Mouse (Mus musculus): ENCODE data around the gene Olfr690. TPM values are rescaled to one million over a fixed set of nuclear protein-coding genes. Genes with fewer than 3 reads are reported as not detected.
"Not testable (repeated sequence)": the region's sequence is repeated elsewhere in the genome, so short reads cannot be mapped to it uniquely, and the experiment has no call there.

The Olfr690 gene
- polyA plus RNA-seq, 1 experiment from 2014 or later: not detected

DNA sequence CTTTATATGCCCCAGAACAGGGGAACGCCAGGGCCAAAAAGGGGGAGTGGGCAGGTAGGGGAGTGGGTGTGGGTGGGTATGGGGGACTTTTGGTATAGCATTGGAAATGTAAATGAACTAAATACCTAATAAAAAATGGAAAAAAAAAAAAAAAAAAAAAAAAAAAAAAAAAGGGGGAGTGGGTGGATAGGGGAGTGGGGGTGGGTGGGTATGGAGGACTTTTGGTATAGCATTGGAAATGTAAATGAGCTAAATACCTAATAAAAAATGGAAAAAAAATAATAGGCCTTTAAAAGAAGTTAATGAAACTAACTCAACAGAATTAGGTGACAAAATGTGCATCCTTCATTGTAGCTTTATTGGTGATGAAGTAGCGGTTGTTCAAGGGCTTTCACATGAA lies 22.6 kb upstream of the Olfr690 start:
- not testable (repeated sequence) for H3K36me3 ChIP-seq (ENCODE audit: control insufficient read depth, insufficient read depth); H3K9me3 ChIP-seq (ENCODE audit: control insufficient read depth, low read length); ATAC-seq; H3K27me3 ChIP-seq (replicated peaks; ENCODE audit: control insufficient read depth, insufficient read depth, low read length); H3K4me2 ChIP-seq (ENCODE audit: low read length); H3K9ac ChIP-seq (replicated peaks; ENCODE audit: low read depth, low read length); H3K4me1 ChIP-seq (replicated peaks; ENCODE audit: control insufficient read depth, insufficient read depth, low read length); H3K4me3 ChIP-seq (replicated peaks; ENCODE audit: low read length); H3K27ac ChIP-seq (ENCODE audit: low read length)
- WGBS: 100% methylated on average over 1 of the region's 2 CpGs

DNA sequence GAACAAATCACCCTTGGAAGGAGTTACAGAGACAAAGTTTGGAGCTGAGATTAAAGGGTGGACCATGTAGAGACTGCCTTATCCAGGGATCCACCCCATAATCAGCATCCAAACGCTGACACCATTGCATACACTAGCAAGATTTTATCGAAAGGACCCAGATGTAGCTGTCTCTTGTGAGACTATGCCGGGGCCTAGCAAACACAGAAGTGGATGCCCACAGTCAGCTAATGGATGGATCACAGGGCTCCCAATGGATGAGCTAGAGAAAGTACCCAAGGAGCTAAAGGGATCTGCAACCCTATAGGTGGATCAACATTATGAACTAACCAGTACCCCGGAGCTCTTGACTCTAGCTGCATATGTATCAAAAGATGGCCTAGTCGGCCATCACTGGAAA lies 22.2 kb upstream of the Olfr690 start:
- H3K4me3 ChIP-seq (replicated peaks; ENCODE audit: low read length); H3K27me3 ChIP-seq (replicated peaks; ENCODE audit: control insufficient read depth, insufficient read depth, low read length); H3K4me2 ChIP-seq (ENCODE audit: low read length); H3K4me1 ChIP-seq (replicated peaks; ENCODE audit: control insufficient read depth, insufficient read depth, low read length); H3K36me3 ChIP-seq (ENCODE audit: control insufficient read depth, insufficient read depth); H3K9me3 ChIP-seq (ENCODE audit: control insufficient read depth, low read length); H3K9ac ChIP-seq (replicated peaks; ENCODE audit: low read depth, low read length); ATAC-seq; H3K27ac ChIP-seq (ENCODE audit: low read length): not testable (repeated sequence)
- no CpG with 5 or more reads among the region's 5 CpGs for WGBS

DNA sequence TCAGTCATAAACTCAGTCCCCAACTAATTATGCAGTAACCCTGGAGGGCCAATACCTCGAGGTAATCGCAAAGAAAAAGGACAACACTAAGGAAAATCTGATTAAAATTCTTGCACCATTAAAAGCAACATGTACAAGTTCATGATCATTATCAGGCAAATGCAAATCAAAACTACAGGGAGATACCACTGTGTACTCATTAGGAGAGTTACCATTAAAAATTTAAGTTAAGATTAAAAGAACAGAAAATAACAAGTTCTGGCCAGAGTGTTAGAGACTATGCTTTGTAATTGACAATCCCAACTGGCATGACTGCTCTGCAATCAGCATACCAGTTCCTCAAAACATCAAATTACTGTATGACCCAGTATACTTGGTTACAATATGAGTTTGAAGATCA lies 8.8 kb upstream of the Olfr690 start:
- Histone ChIP-seq H3K9me3 (ENCODE audit: control insufficient read depth, low read length) (no peaks in the 10 kb centered on the region), H3K4me2 (ENCODE audit: low read length) (no peak overlapping the region), H3K9ac (replicated peaks; ENCODE audit: low read depth, low read length) (no peak overlapping the region), H3K27me3 (replicated peaks; ENCODE audit: control insufficient read depth, insufficient read depth, low read length) (no peaks in the 10 kb centered on the region), H3K36me3 (ENCODE audit: control insufficient read depth, insufficient read depth) (no peaks in the 10 kb centered on the region), H3K27ac (ENCODE audit: low read length) (no peak overlapping the region), H3K4me1 (replicated peaks; ENCODE audit: control insufficient read depth, insufficient read depth, low read length) (no peaks in the 10 kb centered on the region), H3K4me3 (replicated peaks; ENCODE audit: low read length) (no peak overlapping the region)
- ATAC-seq: no peak
- 73% methylated on average over 2 of the region's 2 CpGs for WGBS

DNA sequence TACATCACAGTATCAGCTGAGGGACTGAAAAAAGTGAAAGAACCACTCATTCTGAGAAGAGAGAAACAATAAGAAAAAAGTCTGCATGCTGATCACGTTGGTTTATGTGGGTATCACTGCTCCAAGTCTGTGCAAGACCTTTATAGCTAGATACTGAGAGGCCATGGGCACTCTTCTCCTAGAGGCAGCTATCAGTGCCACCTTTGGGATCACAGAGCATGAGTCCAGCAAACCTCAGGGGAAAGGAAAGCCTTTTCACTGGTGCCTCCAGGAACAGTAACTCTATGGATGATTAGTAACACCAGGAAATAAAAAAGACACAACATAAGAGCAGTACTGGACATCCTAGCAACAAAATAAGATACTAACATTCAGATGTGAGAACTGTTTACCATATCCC lies 8.3 kb upstream of the Olfr690 start, which contains the start of gene Olfr691:
Olfr691 (minus strand) TSS at position 101 of the 400 bp plus-strand sequence.
- H3K27me3 ChIP-seq (replicated peaks; ENCODE audit: control insufficient read depth, insufficient read depth, low read length): no peaks in the 10 kb centered on the region
- no peak for ATAC-seq
- no peaks in the 10 kb centered on the region for H3K36me3 ChIP-seq (ENCODE audit: control insufficient read depth, insufficient read depth)
- H3K9ac ChIP-seq (replicated peaks; ENCODE audit: low read depth, low read length): no peak within 1 kb of the TSS
- H3K4me2 ChIP-seq (ENCODE audit: low read length): no peak within 1 kb of the TSS
- H3K4me3 ChIP-seq (replicated peaks; ENCODE audit: low read length): no peak within 1 kb of the TSS
- no peaks in the 10 kb centered on the region for H3K4me1 ChIP-seq (replicated peaks; ENCODE audit: control insufficient read depth, insufficient read depth, low read length)
- H3K9me3 ChIP-seq (ENCODE audit: control insufficient read depth, low read length): no peaks in the 10 kb centered on the region
- H3K27ac ChIP-seq (ENCODE audit: low read length): no peak within 1 kb of the TSS
- WGBS: 64% methylated on average over 1 of the region's 1 CpGs

DNA sequence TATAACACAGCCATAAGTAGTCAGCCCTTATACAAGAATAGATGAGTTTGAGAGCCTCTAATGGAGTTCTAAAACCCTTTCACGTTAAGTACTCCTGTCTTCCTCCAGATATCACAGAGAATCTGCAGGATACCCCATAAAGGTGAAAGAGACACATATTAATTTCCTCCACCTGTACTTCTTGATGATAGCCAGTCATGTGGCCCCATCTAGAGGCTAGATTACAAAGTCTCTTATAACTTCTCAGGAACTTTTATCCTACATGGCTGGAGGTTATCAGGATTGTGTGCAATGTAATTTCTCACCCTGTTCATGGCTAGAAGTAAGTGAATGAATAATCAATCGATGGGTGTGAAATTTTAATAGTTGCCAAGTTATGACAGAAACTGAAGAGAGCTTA lies 8.6 kb downstream of the Olfr690 start:
- H3K9me3 ChIP-seq (ENCODE audit: control insufficient read depth, low read length): no peaks in the 10 kb centered on the region
- no peaks in the 10 kb centered on the region for H3K36me3 ChIP-seq (ENCODE audit: control insufficient read depth, insufficient read depth)
- ATAC-seq: no peak
- H3K27me3 ChIP-seq (replicated peaks; ENCODE audit: control insufficient read depth, insufficient read depth, low read length): no peaks in the 10 kb centered on the region
- no peak overlapping the region for H3K4me3 ChIP-seq (replicated peaks; ENCODE audit: low read length)
- no peak overlapping the region for H3K4me2 ChIP-seq (ENCODE audit: low read length)
- no peak overlapping the region for H3K27ac ChIP-seq (ENCODE audit: low read length)
- 83% methylated on average over 2 of the region's 2 CpGs for WGBS
- H3K9ac ChIP-seq (replicated peaks; ENCODE audit: low read depth, low read length): no peak overlapping the region
- no peaks in the 10 kb centered on the region for H3K4me1 ChIP-seq (replicated peaks; ENCODE audit: control insufficient read depth, insufficient read depth, low read length)

DNA sequence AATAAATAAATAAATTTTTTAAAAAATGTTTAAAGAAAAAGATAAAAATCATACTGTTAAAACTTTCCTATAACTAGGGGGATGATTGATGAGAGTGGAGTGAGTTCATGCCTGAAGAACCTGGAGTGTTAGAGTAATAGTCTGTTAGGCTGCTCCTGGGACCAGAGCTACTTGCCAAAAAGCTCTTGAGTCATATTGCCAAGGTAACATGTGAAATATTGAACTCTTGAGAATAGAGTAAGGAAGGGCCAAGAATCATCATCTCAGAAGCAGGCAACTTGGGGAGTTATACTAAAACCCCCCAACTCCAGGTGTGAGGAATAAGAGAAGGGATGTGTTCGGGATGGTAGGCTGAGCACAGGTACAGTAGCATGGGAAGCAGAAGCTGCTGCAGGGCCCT lies 23.0 kb downstream of the Olfr690 start, which contains the start of gene Olfr689:
Olfr689 (plus strand) TSS at position 301 of the 400 bp plus-strand sequence.
- ATAC-seq: no peak
- H3K4me1 ChIP-seq (replicated peaks; ENCODE audit: control insufficient read depth, insufficient read depth, low read length): no peaks in the 10 kb centered on the region
- H3K36me3 ChIP-seq (ENCODE audit: control insufficient read depth, insufficient read depth): no peaks in the 10 kb centered on the region
- H3K4me2 ChIP-seq (ENCODE audit: low read length): no peak within 1 kb of the TSS
- no peak within 1 kb of the TSS for H3K9ac ChIP-seq (replicated peaks; ENCODE audit: low read depth, low read length)
- no peak within 1 kb of the TSS for H3K27ac ChIP-seq (ENCODE audit: low read length)
- H3K9me3 ChIP-seq (ENCODE audit: control insufficient read depth, low read length): no peaks in the 10 kb centered on the region
- WGBS: 64% methylated on average over 1 of the region's 1 CpGs
- no peaks in the 10 kb centered on the region for H3K27me3 ChIP-seq (replicated peaks; ENCODE audit: control insufficient read depth, insufficient read depth, low read length)
- H3K4me3 ChIP-seq (replicated peaks; ENCODE audit: low read length): no peak within 1 kb of the TSS

DNA sequence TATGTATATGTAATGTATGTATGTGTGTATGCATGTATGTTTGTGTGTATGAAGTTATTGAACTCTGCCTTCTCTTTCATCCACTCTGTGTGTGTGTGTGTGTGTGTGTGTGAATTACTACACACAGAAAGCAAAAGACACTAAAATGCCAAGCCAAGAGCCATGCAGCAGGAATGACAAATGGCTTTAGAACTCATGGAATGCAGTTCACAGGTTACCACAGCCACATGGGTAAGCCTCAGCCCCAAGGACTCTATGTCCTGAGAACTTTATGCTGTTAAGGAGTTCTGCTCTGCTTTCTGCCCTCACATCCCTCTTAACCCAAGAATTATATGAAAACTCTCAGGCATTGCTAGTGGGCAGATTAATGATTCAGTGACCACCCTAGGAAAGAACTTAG lies 43.9 kb downstream of the Olfr690 start:
- no peak overlapping the region for H3K9ac ChIP-seq (replicated peaks; ENCODE audit: low read depth, low read length)
- ATAC-seq: no peak
- no peaks in the 10 kb centered on the region for H3K36me3 ChIP-seq (ENCODE audit: control insufficient read depth, insufficient read depth)
- H3K27ac ChIP-seq (ENCODE audit: low read length): no peak overlapping the region
- H3K4me3 ChIP-seq (replicated peaks; ENCODE audit: low read length): no peak overlapping the region
- H3K4me1 ChIP-seq (replicated peaks; ENCODE audit: control insufficient read depth, insufficient read depth, low read length): no peaks in the 10 kb centered on the region
- H3K27me3 ChIP-seq (replicated peaks; ENCODE audit: control insufficient read depth, insufficient read depth, low read length): no peaks in the 10 kb centered on the region
- no peak overlapping the region for H3K4me2 ChIP-seq (ENCODE audit: low read length)
- no peaks in the 10 kb centered on the region for H3K9me3 ChIP-seq (ENCODE audit: control insufficient read depth, low read length)

DNA sequence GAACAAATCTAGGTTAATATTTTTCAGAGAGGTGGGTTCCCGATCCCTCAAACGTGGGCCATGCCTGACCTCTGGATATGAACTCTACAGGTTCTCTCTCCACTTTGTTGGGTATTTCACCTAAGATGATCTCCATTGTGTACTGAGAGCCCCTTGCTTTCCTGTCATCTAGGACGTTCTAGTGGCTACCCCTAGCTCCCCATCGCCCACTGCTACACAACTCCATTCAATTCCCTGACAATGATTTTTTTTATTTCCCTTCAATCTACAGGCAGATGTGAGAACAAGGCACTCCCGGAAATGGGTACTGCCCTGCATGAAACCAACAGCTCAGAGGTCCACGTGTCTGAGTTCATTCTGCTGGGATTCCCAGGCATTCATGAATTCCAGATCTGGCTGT lies 46.1 kb downstream of the Olfr690 start, which contains the start of gene Olfr688:
Olfr688 (plus strand) TSS at position 301 of the 400 bp plus-strand sequence.
- Histone ChIP-seq H3K27me3 (replicated peaks; ENCODE audit: control insufficient read depth, insufficient read depth, low read length) (no peaks in the 10 kb centered on the region), H3K36me3 (ENCODE audit: control insufficient read depth, insufficient read depth) (no peaks in the 10 kb centered on the region), H3K4me1 (replicated peaks; ENCODE audit: control insufficient read depth, insufficient read depth, low read length) (no peaks in the 10 kb centered on the region), H3K9me3 (ENCODE audit: control insufficient read depth, low read length) (no peaks in the 10 kb centered on the region), H3K9ac (replicated peaks; ENCODE audit: low read depth, low read length) (no peak within 1 kb of the TSS), H3K27ac (ENCODE audit: low read length) (no peak within 1 kb of the TSS), H3K4me3 (replicated peaks; ENCODE audit: low read length) (no peak within 1 kb of the TSS), H3K4me2 (ENCODE audit: low read length) (no peak within 1 kb of the TSS)
- 81% methylated on average over 6 of the region's 6 CpGs for WGBS
- ATAC-seq: no peak
